Comparison of ENCODE assay signal across 8 mouse cellular contexts in the genomic region with DNA sequence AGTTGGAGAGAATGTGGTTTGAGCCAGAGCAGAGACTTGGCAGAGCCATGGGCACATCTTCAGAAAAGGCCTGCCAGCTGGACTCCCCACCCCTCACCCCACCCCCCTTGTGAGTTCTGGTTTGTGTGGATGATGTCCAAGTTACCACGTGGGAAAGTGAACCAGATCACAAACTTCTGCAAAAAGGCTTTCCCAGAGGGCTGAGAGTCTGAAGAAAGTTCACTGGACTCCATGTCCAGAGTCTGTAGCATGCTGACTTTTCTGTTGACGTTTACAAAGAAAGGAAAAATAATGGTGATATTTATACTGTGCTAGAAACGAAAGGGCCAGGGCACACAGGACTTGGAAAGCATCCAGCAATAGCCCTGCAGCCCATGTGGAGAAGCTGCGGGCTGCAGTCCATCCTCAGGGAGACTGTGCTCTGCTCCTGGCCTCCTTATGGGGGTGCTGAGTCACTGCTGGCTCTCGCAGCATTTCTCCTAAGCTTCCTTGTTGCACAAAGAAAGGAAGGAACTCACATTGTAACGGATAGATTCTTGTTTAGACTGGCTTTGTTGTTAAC. TPM values are rescaled to one million over a fixed set of nuclear protein-coding genes. Genes with fewer than 3 reads are reported as not detected.
DNase-seq lines count a peak whose midpoint lies in the region; ATAC-seq and TF ChIP-seq lines count a peak whose summit lies in the region.

No protein-coding gene starts in this region.

- no peaks in the 10 kb centered on the region for H3K9me3 ChIP-seq in lung, embryonic 14.5 days (ENCODE audit: low read depth, low read length)
- H3K9me3 ChIP-seq in stomach, embryonic 15.5 days = no peaks in the 10 kb centered on the region

- no peak overlapping the region for H3K4me2 ChIP-seq in lung, embryonic 14.5 days
- H3K4me2 ChIP-seq in stomach, embryonic 15.5 days = no peak overlapping the region

- 23% methylated on average over 6 of the region's 6 CpGs for WGBS in lung, embryonic 14.5 days
- WGBS in stomach, embryonic 15.5 days = 26% methylated on average over 6 of the region's 6 CpGs

- peaks cover 46% of the 10 kb centered on the region for H3K36me3 ChIP-seq in lung, embryonic 14.5 days (ENCODE audit: insufficient read depth)
- peaks cover 20% of the 10 kb centered on the region for H3K36me3 ChIP-seq in stomach, embryonic 15.5 days

- peak; percentile 41 for TF ChIP-seq CTCF in lung, embryonic 14.5 days (IDR thresholded peaks at IDR 0.05; ENCODE audit: low read depth)

- no peaks in the 10 kb centered on the region for H3K27me3 ChIP-seq in lung, embryonic 14.5 days (ENCODE audit: insufficient read depth, low read length)
- H3K27me3 ChIP-seq in stomach, embryonic 15.5 days (replicated peaks) = no peaks in the 10 kb centered on the region

- intact Hi-C loops in left cerebral cortex, postnatal 4 days (cut with DNase I) = no loop called here
- intact Hi-C loops in gastrocnemius, postnatal 36 days (cut with DNase I) = no loop called here

- H3K27ac ChIP-seq in lung, embryonic 14.5 days (ENCODE audit: low read depth) = peak overlapping the region; percentile 78
- peak overlapping the region; percentile 17; the same call in 1 of the 2 replicates for H3K27ac ChIP-seq in stomach, embryonic 15.5 days

- no peak overlapping the region for H3K4me3 ChIP-seq in lung, embryonic 14.5 days (ENCODE audit: low read depth, low read length)
- no peak overlapping the region for H3K4me3 ChIP-seq in stomach, embryonic 15.5 days (replicated peaks)

- no peak overlapping the region for H3K9ac ChIP-seq in lung, embryonic 14.5 days
- no peak overlapping the region for H3K9ac ChIP-seq in stomach, embryonic 15.5 days

- ATAC-seq in lung, embryonic 14.5 days (ENCODE audit: insufficient read depth) = peak; percentile 96
- ATAC-seq in stomach, embryonic 15.5 days (ENCODE audit: insufficient read depth, low FRiP score, low read depth) = peak; percentile 56; the same call in 1 of the 2 replicates

- peak; percentile 63 for DNase-seq in left cerebral cortex, postnatal 4 days
- DNase-seq in left cerebral cortex, adult 11 months (ENCODE audit: low spot score) = no peak
- DNase-seq in brain, adult 2 months (ENCODE audit: low read depth, low spot score) = peak; percentile 81
- DNase-seq in gastrocnemius, postnatal 36 days = peak; percentile 29 to 31
- DNase-seq in kidney, adult 18-20 months = peak; percentile 48
- DNase-seq in lung, embryonic 14.5 days = peak; percentile 89
- no peak for DNase-seq in thymus, postnatal 25 days

- no peaks in the 10 kb centered on the region; the same call in 1 of the 2 replicates for H3K4me1 ChIP-seq in lung, embryonic 14.5 days (ENCODE audit: insufficient read depth)
- no peaks in the 10 kb centered on the region for H3K4me1 ChIP-seq in stomach, embryonic 15.5 days

RNA-seq across cellular contexts. Expression of a gene that starts 22.0 kb away (rescaled TPM):
- 100 to 1,000 TPM; 215 to 241 TPM for total RNA-seq in left cerebral cortex, postnatal 4 days (2021)
- total RNA-seq in gastrocnemius, postnatal 36 days (2021) = 1 to 10 TPM; 2.4 to 3.0 TPM
- 84.1 and 86.7 TPM in 2 replicates for polyA plus RNA-seq in lung, embryonic 14.5 days (2014; fragmentation: Nextera tagmentation; extraction: Ambion mirVana)
- polyA plus RNA-seq in stomach, embryonic 15.5 days (2015; fragmentation: Nextera tagmentation; extraction: Ambion mirVana) = 63.5 and 63.8 TPM in 2 replicates

RNA-seq across cellular contexts. Expression of a gene that starts 22.1 kb away (rescaled TPM):
- total RNA-seq in left cerebral cortex, postnatal 4 days (2021) = 1 to 10 TPM; 7.6 to 8.2 TPM
- 1 to 10 TPM in 1 of 2 experiments, under 1 TPM in 1; 0.99 to 1.6 TPM for total RNA-seq in gastrocnemius, postnatal 36 days (2021)
- 11.2 and 11.4 TPM in 2 replicates for polyA plus RNA-seq in lung, embryonic 14.5 days (2014; fragmentation: Nextera tagmentation; extraction: Ambion mirVana)
- 13.8 and 15.0 TPM in 2 replicates for polyA plus RNA-seq in stomach, embryonic 15.5 days (2015; fragmentation: Nextera tagmentation; extraction: Ambion mirVana)

Comparison
In these comparisons a context has a peak if more than half of its experiments do, and no peak if none do; other contexts are left out.
1. DNase-seq: peak in left cerebral cortex, postnatal 4 days (single experiment), brain, adult 2 months (single experiment), gastrocnemius, postnatal 36 days (2 of 2), kidney, adult 18-20 months (single experiment) and lung, embryonic 14.5 days (single experiment); none in left cerebral cortex, adult 11 months (single experiment) and thymus, postnatal 25 days (single experiment).
2. RNA of a gene that starts 22.0 kb away (total RNA-seq): 215 to 241 TPM in left cerebral cortex, postnatal 4 days; 2.4 to 3.0 TPM in gastrocnemius, postnatal 36 days; every median in the first group is over 10 times any median in the second.